Comparison of ENCODE assay signal across 9 mouse cellular contexts in genomic region chr3:159494709-159495108, GRCm38 (mm10). TPM values are rescaled to one million over a fixed set of nuclear protein-coding genes. Genes with fewer than 3 reads are reported as not detected.
A peak's percentile ranks its signal among the peaks of the same experiment; 100 is the strongest.
DNase-seq lines count a peak whose midpoint lies in the region; ATAC-seq and TF ChIP-seq lines count a peak whose summit lies in the region.
"Not testable (repeated sequence)": the region's sequence is repeated elsewhere in the genome, so short reads cannot be mapped to it uniquely, and the experiment has no call there.
"Had no signal": no experiment of that assay in that cellular context is flagged by ENCODE, and none has a peak within 500 bp of the region (broad histone marks: within the 10 kb centered on the region; RNA-seq: fewer than 3 reads in every experiment).

No protein-coding gene starts in this region.

- H3K9ac ChIP-seq in embryonic facial prominence, embryonic 14.5 days (ENCODE audit: low read depth, low read length): peak overlapping the region; percentile 74
- not testable (repeated sequence) for H3K9ac ChIP-seq in heart, adult 2 months (ENCODE audit: low read depth, low read length)
- peak overlapping the region; percentile 67 for H3K9ac ChIP-seq in hindbrain, embryonic 14.5 days
- H3K9ac ChIP-seq in kidney, postnatal 0 days (ENCODE audit: low read depth, low read length): peak overlapping the region; percentile 51; the same call in 1 of the 2 replicates
- peak overlapping the region; percentile 65 for H3K9ac ChIP-seq in liver, embryonic 14.5 days (replicated peaks)
- H3K9ac ChIP-seq in midbrain, embryonic 13.5 days (replicated peaks): peak overlapping the region; percentile 73
- H3K9ac ChIP-seq in stomach, embryonic 15.5 days: peak overlapping the region; percentile 43; the same call in 1 of the 2 replicates

- H3K36me3 ChIP-seq in E14TG2a.4 (ENCODE audit: insufficient read depth, low read length); embryonic facial prominence, embryonic 14.5 days (ENCODE audit: control insufficient read depth, insufficient read depth, low read length); heart, adult 2 months (ENCODE audit: control insufficient read depth, insufficient read depth, low read length); hindbrain, embryonic 14.5 days (replicated peaks; ENCODE audit: control insufficient read depth, insufficient read depth); kidney, postnatal 0 days (ENCODE audit: insufficient read depth, low read length); liver, embryonic 14.5 days (replicated peaks; ENCODE audit: control insufficient read depth, insufficient read depth, low read depth); midbrain, embryonic 13.5 days; stomach, embryonic 15.5 days: not testable (repeated sequence)

- not testable (repeated sequence) for TF ChIP-seq EP300 in heart, adult 2 months (IDR thresholded peaks at IDR 0.05; ENCODE audit: insufficient read depth, low read depth, low read length); liver, embryonic 14.5 days (IDR thresholded peaks at IDR 0.05; ENCODE audit: low read depth)

- not testable (repeated sequence) for ATAC-seq in embryonic facial prominence, embryonic 14.5 days (ENCODE audit: low read depth); kidney, postnatal 0 days (replicated peaks; ENCODE audit: low FRiP score, low read depth); stomach, embryonic 15.5 days (ENCODE audit: insufficient read depth, low FRiP score, low read depth)
- peak; percentile 15; the same call in 1 of the 2 replicates for ATAC-seq in hindbrain, embryonic 14.5 days (ENCODE audit: low FRiP score)
- peak; percentile 61 for ATAC-seq in liver, embryonic 14.5 days (ENCODE audit: insufficient read depth)
- ATAC-seq in midbrain, embryonic 13.5 days: peak; percentile 46; the same call in 1 of the 2 replicates

- intact Hi-C loops in heart, adult 2 months (cut with DNase I): not testable (repeated sequence)

- H3K9me3 ChIP-seq in E14TG2a.4 (ENCODE audit: low read length); embryonic facial prominence, embryonic 14.5 days (ENCODE audit: control insufficient read depth, low read length); hindbrain, embryonic 14.5 days (ENCODE audit: control insufficient read depth, low read length); kidney, postnatal 0 days (replicated peaks; ENCODE audit: low read length); liver, embryonic 14.5 days (ENCODE audit: control insufficient read depth, low read length); midbrain, embryonic 13.5 days; stomach, embryonic 15.5 days: not testable (repeated sequence)

- not testable (repeated sequence) for H3K27ac ChIP-seq in embryonic facial prominence, embryonic 14.5 days (replicated peaks; ENCODE audit: low read depth, low read length); heart, adult 2 months; hindbrain, embryonic 14.5 days; kidney, postnatal 0 days; midbrain, embryonic 13.5 days; stomach, embryonic 15.5 days
- H3K27ac ChIP-seq in liver, embryonic 14.5 days: peak overlapping the region; percentile 34

- peak overlapping the region; percentile 73 for H3K4me2 ChIP-seq in embryonic facial prominence, embryonic 14.5 days (ENCODE audit: low read depth, low read length)
- peak overlapping the region; percentile 65 for H3K4me2 ChIP-seq in hindbrain, embryonic 14.5 days (replicated peaks)
- peak overlapping the region; percentile 77 for H3K4me2 ChIP-seq in kidney, postnatal 0 days (ENCODE audit: low read length)
- peak overlapping the region; percentile 68 for H3K4me2 ChIP-seq in liver, embryonic 14.5 days (ENCODE audit: low read depth)
- H3K4me2 ChIP-seq in midbrain, embryonic 13.5 days (replicated peaks): peak overlapping the region; percentile 69
- H3K4me2 ChIP-seq in stomach, embryonic 15.5 days: peak overlapping the region; percentile 59

- DNase-seq in embryonic facial prominence, embryonic 14.5 days (ENCODE audit: low spot score); heart, adult 2 months; hindbrain, embryonic 14.5 days (ENCODE audit: low spot score); kidney, postnatal 0 days (ENCODE audit: low spot score); liver, embryonic 14.5 days (ENCODE audit: low read depth in 3 of 3, low spot score in 3 of 3): not testable (repeated sequence)

- H3K27me3 ChIP-seq in E14TG2a.4 (ENCODE audit: insufficient read depth, low read length); embryonic facial prominence, embryonic 14.5 days (replicated peaks; ENCODE audit: control insufficient read depth, insufficient read depth, low read length); heart, adult 2 months (ENCODE audit: control insufficient read depth, insufficient read depth, low read length); hindbrain, embryonic 14.5 days (ENCODE audit: control insufficient read depth, insufficient read depth, low read length); kidney, postnatal 0 days (ENCODE audit: insufficient read depth, low read length); liver, embryonic 14.5 days (ENCODE audit: control insufficient read depth, insufficient read depth, low read length); midbrain, embryonic 13.5 days; stomach, embryonic 15.5 days (replicated peaks): not testable (repeated sequence)

- not testable (repeated sequence) for TF ChIP-seq CTCF in E14TG2a.4 (conservative IDR thresholded peaks at IDR 0.05; ENCODE audit: low read length); heart, adult 2 months (IDR thresholded peaks at IDR 0.05); kidney, postnatal 0 days (IDR thresholded peaks at IDR 0.05; ENCODE audit: low read depth); liver, embryonic 14.5 days (IDR thresholded peaks at IDR 0.05; ENCODE audit: low read depth)

- H3K4me1 ChIP-seq in E14TG2a.4 (replicated peaks; ENCODE audit: low read depth, low read length); embryonic facial prominence, embryonic 14.5 days (ENCODE audit: control insufficient read depth, insufficient read depth, low read length); heart, adult 2 months (ENCODE audit: control insufficient read depth, insufficient read depth, low read length); hindbrain, embryonic 14.5 days (replicated peaks; ENCODE audit: control insufficient read depth, insufficient read depth, low read length); kidney, postnatal 0 days (replicated peaks; ENCODE audit: insufficient read depth, low read length); liver, embryonic 14.5 days (replicated peaks; ENCODE audit: control insufficient read depth in 2 of 2, insufficient read depth in 2 of 2, low read length in 1 of 2); stomach, embryonic 15.5 days: not testable (repeated sequence)
- peaks cover 12% of the 10 kb centered on the region for H3K4me1 ChIP-seq in midbrain, embryonic 13.5 days (replicated peaks)

- not testable (repeated sequence) for TF ChIP-seq POLR2A in heart, adult 2 months (IDR thresholded peaks at IDR 0.05; ENCODE audit: insufficient read depth, low read depth, low read length)

- H3K4me3 ChIP-seq in E14TG2a.4 (replicated peaks; ENCODE audit: low read length): peak overlapping the region; percentile 84
- H3K4me3 ChIP-seq in embryonic facial prominence, embryonic 14.5 days (ENCODE audit: low read depth, low read length): peak overlapping the region; percentile 57
- H3K4me3 ChIP-seq in heart, adult 2 months: peak overlapping the region; percentile 57
- peak overlapping the region; percentile 43 for H3K4me3 ChIP-seq in hindbrain, embryonic 14.5 days (replicated peaks; ENCODE audit: low read length)
- H3K4me3 ChIP-seq in kidney, postnatal 0 days (replicated peaks; ENCODE audit: low read depth, low read length): peak overlapping the region; percentile 55
- H3K4me3 ChIP-seq in liver, embryonic 14.5 days (ENCODE audit: insufficient read depth in 1 of 2, low read depth in 2 of 2, low read length in 2 of 2): peak overlapping the region; percentile 72 to 96; a peak in 3 of 4 replicates
- peak overlapping the region; percentile 56 for H3K4me3 ChIP-seq in midbrain, embryonic 13.5 days (replicated peaks)
- peak overlapping the region; percentile 50 for H3K4me3 ChIP-seq in stomach, embryonic 15.5 days (replicated peaks)

- H3K79me2 ChIP-seq in heart, adult 2 months (replicated peaks; ENCODE audit: control insufficient read depth, insufficient read depth, low read length): not testable (repeated sequence)

RNA-seq across cellular contexts. Expression of gene Depdc1a, which starts 0.5 kb away (rescaled TPM):
- 29.5 and 32.3 TPM in 2 replicates for polyA plus RNA-seq in embryonic facial prominence, embryonic 14.5 days (2014; fragmentation: Nextera tagmentation; extraction: Ambion mirVana)
- total RNA-seq in heart, adult 2 months (2021): not detected
- 0.12 TPM in 1 of 2 replicates, not detected in the other for polyA plus RNA-seq in heart, adult 2 months (2012; rRNA removed)
- polyA plus RNA-seq in hindbrain, embryonic 14.5 days (2014; fragmentation: Nextera tagmentation; extraction: Ambion mirVana): 4.8 and 5.9 TPM in 2 replicates
- polyA plus RNA-seq in kidney, postnatal 0 days (2015; fragmentation: Nextera tagmentation; extraction: Ambion mirVana): 17.9 and 21.3 TPM in 2 replicates
- polyA plus RNA-seq in liver, embryonic 14.5 days (2012; rRNA removed): 8.3 and 14.9 TPM in 2 replicates
- polyA plus RNA-seq in liver, embryonic 14.5 days (2014; fragmentation: Nextera tagmentation; extraction: Ambion mirVana): 27.2 and 32.1 TPM in 2 replicates
- polyA plus RNA-seq in midbrain, embryonic 13.5 days (2015; fragmentation: Nextera tagmentation; extraction: Ambion mirVana): 8.3 and 9.8 TPM in 2 replicates
- 29.5 and 31.9 TPM in 2 replicates for polyA plus RNA-seq in stomach, embryonic 15.5 days (2015; fragmentation: Nextera tagmentation; extraction: Ambion mirVana)
- total RNA-seq: monocyte, adult 5-6 weeks had no signal
